Mouse (Mus musculus) gastrocnemius, postnatal 25 days (tissue): ENCODE measurements around the gene Slc16a6. TPM values are rescaled to one million over a fixed set of nuclear protein-coding genes. Genes with fewer than 3 reads are reported as not detected.
A peak's percentile ranks its signal among the peaks of the same experiment; 100 is the strongest.
"Not testable (repeated sequence)": the region's sequence is repeated elsewhere in the genome, so short reads cannot be mapped to it uniquely, and the experiment has no call there.

Experiments
- DNase-seq: peaks from one replicate; pipeline ENCODE4 v3.0.0; 2022
- long read RNA-seq, 2 experiments: library from polyadenylated mRNA; stranded (forward); transcript quantifications; one replicate each; pipeline ENCODE4 v2.0.0; 2021
- total RNA-seq, 2 experiments: library from RNA; stranded (reverse); gene quantifications; 1 replicate in 1 of 2; 2 replicates in 1 of 2; pipeline ENCODE4 v1.2.3; 2021

The Slc16a6 gene
- total RNA-seq: 10 to 100 TPM in 1 of 2 experiments, 1 to 10 TPM in 1; 7.0 to 11.5 TPM
- long read RNA-seq, experiment 1, partial matches to known transcripts: 0 of 9 reads
- long read RNA-seq, experiment 1, other reads (novel, unspliced or antisense): 6 of 9 reads
- long read RNA-seq, experiment 2, partial matches to known transcripts: 0 of 6 reads
- long read RNA-seq, experiment 2, other reads (novel, unspliced or antisense): 2 of 6 reads

DNA sequence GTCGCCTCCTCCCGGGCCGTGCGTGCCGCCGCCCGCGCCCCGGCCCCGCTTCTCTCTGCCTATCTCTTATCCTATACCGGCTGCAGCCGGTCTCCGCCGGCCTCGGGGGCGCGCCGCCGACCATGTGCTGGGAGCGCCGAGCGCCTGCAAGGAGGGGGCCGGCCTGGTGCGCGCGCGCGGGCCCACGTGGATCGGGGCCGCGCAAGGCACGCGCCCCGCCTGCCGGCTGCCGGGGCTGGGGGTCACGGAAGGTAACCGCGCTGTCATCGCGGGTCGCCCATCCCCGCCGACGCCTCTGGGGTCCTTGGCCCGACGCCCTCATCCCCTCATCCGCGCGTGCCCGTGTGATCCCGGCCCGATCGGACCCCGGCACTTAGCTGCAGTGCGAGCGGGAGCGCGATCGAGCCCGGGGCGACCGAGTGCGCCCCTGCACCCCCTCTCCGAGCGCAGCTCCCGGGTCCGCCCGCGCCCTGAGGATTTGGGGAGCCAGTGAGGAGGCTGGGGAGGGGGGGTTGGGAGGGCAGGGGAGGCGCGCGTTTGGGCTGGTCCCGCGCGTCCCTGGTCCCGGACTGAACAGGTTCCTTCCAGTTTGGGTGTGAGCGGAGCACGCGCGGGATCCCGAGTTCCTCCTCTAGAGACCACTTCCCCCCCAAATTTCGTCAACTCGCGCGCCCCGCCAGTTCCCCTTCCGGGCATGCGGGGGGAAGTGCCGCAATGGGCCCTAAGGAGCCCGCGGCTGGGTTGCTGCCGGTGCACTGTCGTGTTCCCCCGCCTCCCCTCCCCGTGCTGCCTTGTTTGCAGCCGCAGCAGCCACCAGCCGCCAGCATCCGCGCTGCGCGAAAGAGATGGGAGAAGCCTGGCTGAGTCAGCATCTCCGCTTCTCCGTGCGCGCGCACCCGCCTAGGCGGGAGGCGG, at the start of gene Slc16a6, which contains the start of gene Arsg:
Gene Slc16a6 (minus strand): TSS at position 428 of the 915 bp plus-strand sequence.
Gene Arsg (plus strand): TSS at position 204 of the 915 bp plus-strand sequence.
- DNase-seq: peak; percentile 80

DNA sequence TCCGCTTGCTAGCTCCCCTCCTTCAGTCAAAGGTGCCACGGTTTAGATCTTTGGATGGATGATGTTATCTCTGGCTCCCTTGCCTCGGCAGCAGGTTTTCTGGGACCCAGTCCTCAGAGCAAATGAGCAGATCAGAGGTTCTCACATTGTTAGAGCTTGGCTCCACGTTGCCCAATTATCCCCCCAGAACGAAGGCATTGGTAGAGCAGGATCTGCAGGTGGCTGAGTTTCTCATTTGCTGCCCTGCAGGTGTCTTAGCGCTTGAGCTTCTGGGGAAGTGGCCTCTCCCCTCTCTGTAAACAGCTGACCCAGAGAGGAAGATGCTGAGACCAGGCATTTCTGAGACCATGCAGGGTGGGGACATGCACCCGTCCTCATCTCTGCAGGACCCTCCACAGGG, 47.6 kb upstream of the Slc16a6 start:
- no peak for DNase-seq

DNA sequence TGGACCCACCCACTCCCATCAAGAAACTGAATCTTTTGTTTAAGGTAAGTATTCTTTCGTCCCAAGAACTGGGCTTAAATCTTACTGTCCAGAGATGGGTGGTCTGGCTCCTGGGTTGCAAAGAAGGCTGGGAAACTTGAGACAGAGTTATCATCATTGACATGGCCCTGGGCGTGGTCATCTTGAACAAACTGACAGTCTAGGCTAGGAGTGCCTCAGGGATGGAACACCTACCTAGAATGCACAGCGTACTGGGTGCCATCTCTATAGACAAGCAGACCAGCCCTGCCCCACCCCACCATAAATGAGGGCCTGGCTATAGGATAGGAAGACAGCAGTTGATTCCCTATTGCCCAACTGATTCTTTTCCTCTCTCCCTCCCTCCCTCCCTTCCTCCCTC, 44.4 kb upstream of the Slc16a6 start:
- DNase-seq: no peak

DNA sequence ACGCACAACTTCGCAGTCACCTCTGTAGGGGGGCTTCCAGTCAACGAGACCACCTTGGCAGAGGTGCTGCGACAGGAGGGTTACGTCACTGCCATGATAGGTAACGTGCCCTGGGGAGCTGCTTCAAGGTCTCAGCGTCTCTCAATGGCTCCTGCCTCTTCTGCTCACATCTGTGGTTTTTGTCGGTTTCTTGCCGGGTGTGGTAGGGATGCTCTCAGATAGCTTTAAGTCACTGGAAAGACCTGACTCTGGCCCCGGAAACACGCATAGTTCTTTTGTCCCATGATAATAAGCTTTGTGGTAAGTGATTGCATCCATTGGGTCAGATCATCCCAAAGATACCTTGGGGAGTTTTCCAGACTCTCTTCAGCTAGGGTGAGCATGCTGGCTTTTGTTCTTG, 43.9 kb upstream of the Slc16a6 start:
- DNase-seq: no peak

DNA sequence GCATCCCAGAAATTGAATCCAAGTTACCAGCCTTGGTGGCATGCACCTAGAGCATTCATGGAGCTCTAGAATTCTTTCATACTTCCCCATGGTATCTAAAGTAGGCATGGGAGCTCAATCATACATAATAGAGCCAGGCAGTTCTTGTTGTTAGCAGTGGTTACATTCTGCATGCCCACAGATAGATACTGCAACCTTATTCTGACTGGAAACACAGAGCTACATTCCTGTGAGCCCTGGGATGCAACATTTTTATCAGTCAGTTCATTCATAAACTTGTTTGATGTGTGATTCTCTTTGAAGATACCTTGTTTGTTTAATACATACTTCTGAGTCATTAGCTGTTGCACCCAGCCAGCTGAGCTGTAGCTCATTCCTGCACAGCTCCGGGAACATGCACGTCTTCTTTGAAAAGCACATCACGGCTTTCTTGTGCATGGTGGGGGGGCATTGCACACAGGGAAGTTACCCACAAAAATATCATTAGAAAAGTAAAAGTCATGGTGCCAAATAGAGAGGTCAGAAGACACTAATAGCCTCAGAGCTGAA, 40.7 kb upstream of the Slc16a6 start:
- no peak for DNase-seq

DNA sequence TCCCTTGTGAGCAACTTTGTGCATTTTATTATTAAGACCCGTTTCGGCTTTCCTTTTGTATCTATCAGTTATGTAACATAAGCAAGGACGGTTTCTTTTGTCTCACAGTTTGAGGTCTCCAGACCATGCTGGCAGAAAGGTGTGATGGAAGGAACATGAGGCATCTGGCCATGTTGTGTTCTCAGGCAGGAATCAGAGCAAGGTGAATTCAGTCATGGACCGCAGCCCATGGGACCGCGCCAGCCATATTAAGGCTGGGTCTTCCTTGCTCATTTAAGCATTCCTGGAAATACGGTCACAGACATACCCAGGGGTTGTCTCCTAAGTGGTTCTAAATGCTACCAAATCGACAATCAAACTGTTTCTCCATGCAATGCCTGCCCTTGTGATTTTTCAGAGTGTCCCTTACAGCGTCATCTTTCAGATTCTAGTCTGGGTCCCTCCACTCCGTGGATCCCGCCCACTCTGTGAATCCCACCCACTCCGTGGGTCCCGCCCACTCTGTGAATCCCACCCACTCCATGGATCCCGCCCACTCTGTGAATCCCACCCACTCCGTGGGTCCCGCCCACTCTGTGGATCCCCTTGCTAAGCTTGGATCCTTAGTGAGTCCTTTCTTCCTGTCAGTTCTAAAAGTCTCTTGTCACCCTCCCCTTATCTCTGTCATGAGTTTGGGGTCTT, 39.7 kb upstream of the Slc16a6 start:
- DNase-seq: no peak

DNA sequence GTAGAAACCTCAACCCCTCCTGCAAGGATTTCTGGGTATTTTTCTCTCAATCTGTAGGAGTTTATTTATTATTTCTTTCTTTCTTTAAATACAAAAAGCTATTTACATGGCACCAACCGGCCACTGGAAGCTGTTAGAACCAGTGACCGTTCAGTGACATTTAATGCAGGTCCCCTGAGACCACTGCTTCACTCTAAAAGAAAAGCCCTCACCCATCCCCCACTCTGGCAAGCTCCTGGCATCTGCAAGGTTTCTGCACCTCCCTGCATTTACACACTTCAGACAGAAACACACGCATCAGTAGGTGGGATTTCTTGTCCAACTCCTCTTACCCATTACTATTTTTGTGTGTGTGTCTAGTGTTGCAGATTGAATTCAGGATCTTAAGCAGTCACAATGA, 33.7 kb upstream of the Slc16a6 start:
- DNase-seq: no peak

DNA sequence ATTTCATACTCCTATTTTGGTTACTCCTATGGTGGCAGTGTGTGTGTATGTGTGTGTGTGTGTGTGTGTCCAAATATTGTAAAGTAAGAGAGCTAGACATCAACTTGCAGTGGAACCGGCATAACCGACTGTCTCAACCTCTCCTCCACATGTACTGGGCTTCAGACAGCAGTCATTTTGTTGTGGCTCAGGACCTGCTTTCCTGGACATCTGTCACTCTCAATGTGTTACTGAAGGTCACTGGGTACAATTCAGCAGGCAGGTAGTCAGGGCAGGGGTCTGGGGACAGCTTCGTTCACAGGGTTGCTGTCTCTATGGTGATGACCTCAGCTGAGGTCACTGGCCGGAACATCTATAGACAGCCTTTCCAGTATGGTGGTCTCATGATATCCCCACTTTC, 32.4 kb upstream of the Slc16a6 start:
- DNase-seq: no peak

DNA sequence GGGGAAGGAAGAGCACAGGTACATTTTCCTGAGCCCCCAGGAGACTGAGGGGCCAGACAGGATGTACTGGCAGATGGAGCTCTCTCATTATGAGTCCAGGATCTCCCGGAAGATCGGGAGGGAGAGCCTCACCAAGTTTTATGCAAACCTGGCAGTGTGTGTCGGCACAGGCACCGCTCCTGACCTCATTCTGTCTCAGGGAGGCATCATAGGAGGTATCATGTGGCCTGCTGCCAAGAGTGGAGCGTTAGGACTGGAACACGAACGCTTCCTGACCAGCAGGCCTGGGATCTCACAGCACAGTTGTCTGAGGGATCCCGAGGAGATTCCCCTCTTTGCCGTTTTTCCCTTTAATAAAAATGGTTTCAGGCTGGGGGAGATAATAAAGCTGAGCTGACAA, 31.6 kb upstream of the Slc16a6 start:
- peak; percentile 30 for DNase-seq

DNA sequence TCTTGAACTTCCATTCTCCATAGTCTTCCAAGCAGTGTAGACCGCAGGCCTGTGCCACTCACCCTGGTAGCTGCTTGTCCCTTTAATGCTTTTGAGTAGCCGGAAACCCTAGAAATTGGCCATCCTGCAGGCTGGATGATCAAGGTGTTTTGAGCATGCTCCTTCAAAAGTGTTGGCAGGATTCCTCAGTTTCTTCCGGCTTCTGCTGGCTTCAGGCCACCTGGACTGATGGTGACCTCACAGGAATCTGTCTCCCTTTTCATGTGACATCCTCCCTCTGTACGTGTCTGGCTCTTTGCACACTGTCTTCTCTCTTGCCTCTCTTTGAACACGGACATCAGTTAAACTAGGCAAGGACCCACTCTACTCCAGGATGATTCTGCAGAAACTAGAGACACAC, 26.8 kb upstream of the Slc16a6 start:
- no peak for DNase-seq

DNA sequence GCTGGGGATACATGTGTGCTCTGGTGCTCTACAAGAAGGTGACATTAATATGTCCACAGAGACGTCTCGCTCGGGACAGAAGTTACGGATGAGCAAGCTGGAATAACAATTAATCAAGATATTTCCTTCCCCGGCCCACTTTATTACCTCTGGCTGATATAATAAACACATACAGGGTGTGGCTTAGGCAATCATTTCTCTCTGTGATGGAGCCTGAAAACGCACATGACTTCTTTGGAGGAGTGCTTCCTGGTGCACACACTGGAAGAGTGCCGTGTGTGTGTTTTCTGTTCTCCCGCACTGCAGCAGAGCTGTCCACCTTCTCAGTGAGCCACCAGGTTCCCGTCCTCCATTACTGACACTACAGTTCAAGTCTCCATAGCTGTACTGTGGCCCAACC, 24.6 kb upstream of the Slc16a6 start:
- DNase-seq: no peak

DNA sequence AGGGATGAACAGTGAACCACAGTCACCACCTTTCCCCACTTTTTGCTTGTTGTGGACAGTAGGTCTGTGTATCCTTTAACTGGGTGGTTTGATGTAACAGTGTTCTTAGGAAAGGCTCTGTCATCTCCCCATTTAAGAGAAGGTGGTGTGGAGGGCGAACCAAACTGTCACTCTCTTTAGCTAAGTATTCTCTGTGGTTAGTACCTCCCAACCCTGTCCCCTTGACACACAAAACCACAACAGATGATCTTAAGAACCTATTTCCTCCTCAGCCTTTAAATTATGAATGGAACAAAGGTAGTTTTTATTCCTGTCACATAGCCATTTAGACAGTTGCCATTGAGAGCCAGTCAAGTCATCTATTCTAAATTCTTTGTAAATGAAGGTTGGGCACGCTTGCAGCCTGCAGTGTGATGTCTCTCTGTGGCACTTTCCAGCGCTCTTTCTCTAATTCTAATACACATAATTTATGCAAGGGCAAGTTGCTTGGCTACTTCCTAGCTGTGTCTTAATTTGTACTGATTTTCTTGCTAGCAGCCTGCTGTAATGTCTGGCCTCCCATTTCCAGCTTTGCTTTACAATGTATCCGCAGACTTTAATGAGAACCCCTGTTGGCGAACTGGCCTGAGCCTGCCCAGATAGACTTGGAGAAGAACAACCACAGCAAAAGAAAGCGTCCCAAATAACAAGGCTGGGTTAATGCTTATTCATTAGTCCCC, 23.8 kb upstream of the Slc16a6 start:
- DNase-seq: no peak

DNA sequence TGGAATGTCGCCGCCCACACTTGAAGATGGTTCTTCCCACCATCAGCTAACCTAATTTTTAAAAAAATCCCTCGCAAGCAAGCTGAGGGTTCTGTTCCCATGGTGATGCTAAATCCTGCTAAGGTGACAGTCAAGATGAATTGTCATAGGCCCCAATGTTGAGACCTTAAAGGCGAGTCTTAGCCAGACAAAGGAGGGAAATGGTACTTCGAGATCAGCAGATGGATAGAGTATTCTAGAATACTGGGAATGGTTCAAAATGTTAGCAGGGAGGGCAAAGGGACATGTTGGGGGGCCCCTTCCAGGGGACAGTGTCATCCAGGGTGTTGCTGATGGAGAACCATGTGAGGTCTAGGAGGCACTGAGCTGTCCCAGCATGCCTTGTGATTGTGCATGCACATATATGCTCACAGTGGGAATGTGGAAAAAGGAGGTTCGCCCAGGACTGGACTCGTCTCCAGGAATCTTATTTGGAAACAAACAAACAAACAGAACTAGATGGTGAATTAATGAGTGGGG, 23.1 kb upstream of the Slc16a6 start:
- no peak for DNase-seq

DNA sequence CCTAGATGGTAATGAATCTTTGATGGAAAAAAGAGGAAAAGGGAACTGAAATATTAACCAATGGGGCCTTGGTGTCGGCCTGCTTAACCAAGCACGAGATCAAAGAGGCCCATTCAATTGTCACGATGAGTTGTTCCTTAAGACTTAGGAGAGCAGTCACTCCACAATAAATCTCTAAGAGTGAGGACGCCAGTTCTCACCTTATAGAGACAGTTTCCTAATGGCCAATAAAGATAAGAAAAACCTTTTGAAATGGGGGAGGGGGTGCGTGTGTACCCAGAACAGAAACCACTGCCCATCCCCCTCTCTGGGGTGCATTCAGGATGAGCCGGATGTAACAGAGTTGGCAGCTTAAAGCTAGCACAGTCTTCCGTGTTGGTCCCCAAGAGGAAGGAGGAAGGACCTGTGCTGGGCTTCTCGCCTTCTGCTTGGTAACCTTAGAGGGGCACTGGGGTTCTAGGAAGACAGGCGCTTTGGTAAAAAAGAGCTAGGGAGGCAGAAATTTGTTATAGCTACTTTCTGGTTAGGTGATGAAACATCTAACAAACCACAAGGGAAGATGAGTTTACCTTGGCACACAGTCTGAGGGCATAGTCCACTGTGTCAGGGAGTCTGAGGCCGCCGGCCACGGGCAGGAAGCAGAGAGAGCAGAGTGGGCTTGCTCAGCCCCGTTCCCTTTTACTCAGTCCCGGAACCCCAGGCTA, 22.5 kb upstream of the Slc16a6 start:
- DNase-seq: no peak

DNA sequence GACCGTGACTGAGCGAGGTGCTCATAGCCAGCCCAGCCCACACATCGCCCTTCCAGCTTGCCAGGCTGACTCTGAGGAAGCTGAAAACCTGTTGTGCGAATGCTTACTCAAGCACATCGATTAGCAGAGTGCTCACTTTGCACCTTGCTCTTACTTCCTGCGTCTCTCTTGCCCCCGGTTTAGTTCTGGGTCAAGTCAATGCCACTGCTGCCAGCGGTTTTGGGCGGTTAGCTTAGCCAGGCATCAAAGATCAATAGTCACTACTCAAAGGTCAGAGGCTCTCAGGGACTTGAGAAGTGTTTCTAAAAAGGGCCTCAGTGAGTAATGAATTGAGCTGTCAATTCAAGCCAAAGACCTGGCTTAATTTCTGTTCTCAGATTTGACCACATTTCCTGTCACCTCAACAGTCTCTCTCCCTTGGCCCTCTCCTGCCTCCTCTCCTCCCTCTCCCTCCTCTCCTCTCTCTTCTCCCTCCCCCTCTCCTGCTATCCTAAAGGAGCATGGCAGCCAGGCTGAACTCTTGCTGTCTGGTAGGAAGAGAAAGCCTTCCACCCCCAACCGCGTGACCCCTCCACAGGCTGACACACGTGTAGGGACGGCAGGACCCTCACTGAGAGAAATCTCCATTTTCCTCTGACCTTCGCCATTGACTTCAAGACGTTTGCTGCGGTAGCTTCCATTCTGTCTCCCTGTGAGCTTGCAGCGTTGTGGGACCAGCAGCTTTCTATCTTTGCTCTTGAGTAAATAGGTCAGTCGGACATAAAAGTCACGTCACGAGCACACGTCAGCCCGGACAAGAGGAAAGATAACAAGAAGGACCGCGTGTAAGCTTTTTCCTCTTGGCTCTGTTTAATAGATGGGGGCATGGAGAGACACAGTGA, 21.7 kb upstream of the Slc16a6 start:
- no peak for DNase-seq

DNA sequence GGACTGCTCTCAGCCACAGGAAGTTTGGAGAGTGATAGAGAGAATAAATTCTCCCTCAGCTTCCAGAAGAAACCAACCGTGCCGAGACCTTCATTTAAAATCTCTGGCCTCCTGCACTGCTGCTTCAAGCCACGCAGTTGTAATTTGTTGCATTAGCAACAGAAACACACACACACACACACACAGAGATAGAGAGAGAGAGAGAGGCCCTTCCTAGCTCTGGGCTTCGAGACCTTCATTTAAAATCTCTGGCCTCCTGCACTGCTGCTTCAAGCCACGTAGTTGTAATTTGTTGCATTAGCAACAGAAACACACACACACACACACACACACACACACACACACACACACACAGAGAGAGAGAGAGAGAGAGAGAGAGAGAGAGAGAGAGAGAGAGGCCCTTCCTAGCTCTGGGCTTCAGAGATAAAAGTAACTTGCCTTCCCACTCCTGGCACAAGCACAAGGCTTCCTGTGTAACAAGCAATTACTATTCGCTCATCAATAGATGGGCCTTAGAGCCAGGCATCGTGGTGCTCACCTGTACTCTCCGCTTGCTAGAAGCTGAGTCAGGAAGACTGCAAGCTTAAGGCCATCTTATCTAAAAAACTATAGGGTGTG, 19.6 kb upstream of the Slc16a6 start:
- not testable (repeated sequence) for DNase-seq

DNA sequence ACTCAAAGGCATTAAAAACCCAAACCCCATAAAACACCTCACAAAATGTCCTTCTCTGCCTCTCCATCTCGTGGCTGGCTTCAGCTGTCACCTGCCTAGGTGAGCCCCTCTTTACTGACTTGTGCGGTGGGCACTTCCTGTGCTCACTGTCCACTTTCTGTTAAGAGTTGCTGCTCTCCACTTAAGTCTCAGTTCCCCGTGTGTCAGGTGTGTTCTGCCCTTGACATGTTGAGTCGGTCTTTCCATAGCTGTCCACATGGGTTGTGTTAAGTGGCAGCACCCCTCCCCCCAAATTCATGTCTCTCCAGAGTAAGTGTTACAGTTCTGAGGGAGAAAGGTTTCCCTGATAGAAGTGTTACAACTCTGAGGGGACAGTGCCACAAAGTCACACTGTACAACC, 18.4 kb upstream of the Slc16a6 start:
- no peak for DNase-seq

DNA sequence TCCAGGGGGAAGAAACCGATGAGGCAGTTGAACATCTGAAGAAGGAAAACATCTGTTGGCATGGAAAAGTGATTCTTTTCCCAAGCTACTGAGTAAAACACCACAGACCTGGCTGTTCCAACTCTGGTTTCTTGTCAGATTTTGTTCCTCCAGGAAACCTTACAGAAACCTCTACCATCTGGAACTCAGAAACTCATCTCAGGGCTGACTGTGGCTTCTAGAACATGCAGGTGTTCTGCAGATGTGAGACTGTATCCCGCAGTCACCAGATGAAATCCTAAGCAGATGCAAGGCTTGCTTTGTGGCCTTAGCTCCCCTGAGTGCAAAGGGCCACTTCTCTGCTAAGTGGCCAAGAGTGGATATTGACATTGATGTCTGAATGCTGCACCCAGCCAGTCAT, 16.4 kb upstream of the Slc16a6 start:
- no peak for DNase-seq

DNA sequence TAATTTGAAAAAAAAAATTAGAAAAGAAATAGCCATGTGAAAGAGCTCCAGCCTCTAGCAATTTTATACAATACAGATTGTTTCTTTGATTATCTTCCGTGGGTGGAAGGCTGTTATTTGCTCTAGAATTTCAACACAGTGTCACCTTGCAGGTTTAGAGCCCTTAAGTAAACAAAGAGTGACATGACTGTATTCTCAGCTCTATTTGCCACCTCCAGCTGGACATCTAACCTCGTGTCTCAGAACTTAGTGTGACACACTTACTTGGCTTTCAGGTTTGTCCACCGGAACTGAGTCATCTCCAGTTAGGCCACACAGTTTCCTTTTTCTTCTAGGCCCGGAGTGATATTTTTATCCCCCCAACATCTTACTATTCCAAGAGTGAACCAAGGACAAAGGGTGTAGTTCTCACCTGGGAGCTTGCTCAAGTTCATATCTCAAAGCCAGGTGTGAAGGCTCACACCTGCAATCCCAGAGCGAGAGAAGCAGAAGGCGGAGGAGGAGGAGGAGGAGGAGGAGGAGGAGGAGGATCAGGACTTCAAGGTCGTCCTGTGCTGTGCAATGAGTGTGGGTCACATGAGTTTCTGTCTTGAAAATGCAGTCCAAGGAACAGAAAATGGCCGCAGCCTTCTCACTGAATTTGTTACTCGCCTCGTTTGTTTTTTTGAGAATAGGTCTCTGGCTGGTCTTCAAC, 14.7 kb upstream of the Slc16a6 start:
- DNase-seq: no peak
